Mouse (Mus musculus): ENCODE data around the gene Sesn3. TPM values are rescaled to one million over a fixed set of nuclear protein-coding genes. Genes with fewer than 3 reads are reported as not detected.
A peak's percentile ranks its signal among the peaks of the same experiment; 100 is the strongest.
"Not testable (repeated sequence)": the region's sequence is repeated elsewhere in the genome, so short reads cannot be mapped to it uniquely, and the experiment has no call there.

The Sesn3 gene
- 10 to 100 TPM; 88.7 to 97.8 TPM for total RNA-seq (2021)
- long read RNA-seq, experiment 1, full-length matches to known transcripts: 11 of 19 reads
- long read RNA-seq, experiment 1, partial matches to known transcripts: 1 of 19 reads
- long read RNA-seq, experiment 1, other reads (novel, unspliced or antisense): 7 of 19 reads
- long read RNA-seq, experiment 2, full-length matches to known transcripts: 4 of 13 reads
- long read RNA-seq, experiment 2, partial matches to known transcripts: 1 of 13 reads
- long read RNA-seq, experiment 2, other reads (novel, unspliced or antisense): 8 of 13 reads

- peak; percentile 64 to 91 for DNase-seq (ENCODE audit: low spot score in 2 of 2)
- intact Hi-C loops (cut with DNase I): loop anchor here (5.0 kb wide), 1 partner anchor 98 kb away; no protein-coding TSS in a partner anchor
These were observed at the start of gene Sesn3 for GRCm38 (mm10) chr9:14274986-14275720. Gene Sesn3, plus strand, starts transcription at chr9:14275067.

DNA sequence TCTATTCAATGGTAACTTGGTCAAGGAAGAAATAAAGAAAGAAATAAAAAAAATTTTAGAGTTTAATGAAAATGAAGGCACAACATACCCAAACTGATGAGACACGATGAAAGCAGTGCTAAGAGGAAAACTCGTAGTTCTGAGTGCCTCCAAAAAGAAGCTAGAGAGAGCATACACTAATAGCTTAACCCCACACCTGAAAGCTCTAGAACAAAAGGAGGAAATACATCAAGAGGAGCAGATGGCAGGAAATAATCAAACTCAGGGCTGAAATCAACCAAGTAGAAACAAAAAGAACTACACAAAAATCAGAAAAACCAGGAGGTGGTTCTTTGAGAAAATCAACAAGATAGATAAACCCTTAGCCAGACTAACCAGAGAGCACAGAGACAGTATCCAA, 47.8 kb upstream of the Sesn3 start:
- DNase-seq (ENCODE audit: low spot score in 2 of 2); intact Hi-C loops (cut with DNase I): not testable (repeated sequence)

- no peak for DNase-seq (ENCODE audit: low spot score in 2 of 2)
- intact Hi-C loops (cut with DNase I): no loop called here
These were observed 41.0 kb upstream of the Sesn3 start for GRCm38 (mm10) chr9:14233702-14234373.

GRCm38 (mm10) chr9:14235286-14235685, 39.6 kb upstream of the Sesn3 start:
- intact Hi-C loops (cut with DNase I): no loop called here
- DNase-seq (ENCODE audit: low spot score in 2 of 2): no peak

DNA sequence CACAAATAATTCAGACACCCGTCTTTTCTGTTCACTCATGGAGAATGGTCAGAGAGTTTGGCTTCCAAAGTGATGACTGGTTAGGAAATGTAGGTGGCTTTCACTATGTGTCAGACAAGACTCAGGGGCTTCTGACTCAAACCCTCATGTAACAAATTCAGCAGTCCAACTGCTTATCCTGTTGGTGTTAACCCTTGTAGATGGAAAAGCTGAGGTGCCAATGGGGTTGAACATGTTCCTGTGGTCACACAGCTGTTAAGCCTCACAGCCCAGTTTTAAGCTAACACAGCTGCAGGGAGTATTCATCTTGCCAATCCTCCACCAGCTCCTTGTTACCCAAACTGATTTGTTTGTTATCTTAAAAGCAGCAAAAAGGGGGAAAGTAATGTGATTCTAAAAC, 33.9 kb upstream of the Sesn3 start:
- DNase-seq (ENCODE audit: low spot score in 2 of 2); intact Hi-C loops (cut with DNase I): not testable (repeated sequence)

- intact Hi-C loops (cut with DNase I): no loop called here
- peak in 1 of 2 experiments; percentile 7 for DNase-seq (ENCODE audit: low spot score in 2 of 2)
These were observed 32.6 kb upstream of the Sesn3 start for GRCm38 (mm10) chr9:14242308-14242707.

DNA sequence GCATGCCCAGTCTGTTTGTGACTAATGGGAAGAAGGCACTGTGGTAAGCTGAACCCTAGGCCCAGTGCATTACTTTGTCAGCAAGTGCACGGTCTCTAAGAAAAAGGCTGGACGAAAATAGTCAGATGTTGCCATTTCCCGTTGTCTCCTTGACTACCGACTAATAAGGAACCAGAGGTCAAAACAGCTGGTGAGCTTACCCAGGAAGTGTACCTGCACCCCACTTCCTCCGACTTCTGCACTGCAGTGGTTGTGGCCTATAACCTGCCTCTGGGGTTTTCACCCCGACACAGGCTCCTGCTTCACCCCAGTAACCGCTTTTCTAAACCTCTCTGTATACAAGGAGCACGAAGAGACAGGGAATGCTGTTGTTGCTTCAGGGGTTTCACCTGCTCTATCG, 30.3 kb upstream of the Sesn3 start:
- intact Hi-C loops (cut with DNase I): no loop called here
- DNase-seq (ENCODE audit: low spot score in 2 of 2): no peak

GRCm38 (mm10) chr9:14245013-14245586, 29.8 kb upstream of the Sesn3 start:
- DNase-seq (ENCODE audit: low spot score in 2 of 2): peak in 1 of 2 experiments; percentile 6
- intact Hi-C loops (cut with DNase I): no loop called here

- intact Hi-C loops (cut with DNase I): no loop called here
- peak; percentile 15 to 71 for DNase-seq (ENCODE audit: low spot score in 2 of 2)
These were observed 28.7 kb upstream of the Sesn3 start for GRCm38 (mm10) chr9:14246016-14246799.

DNA sequence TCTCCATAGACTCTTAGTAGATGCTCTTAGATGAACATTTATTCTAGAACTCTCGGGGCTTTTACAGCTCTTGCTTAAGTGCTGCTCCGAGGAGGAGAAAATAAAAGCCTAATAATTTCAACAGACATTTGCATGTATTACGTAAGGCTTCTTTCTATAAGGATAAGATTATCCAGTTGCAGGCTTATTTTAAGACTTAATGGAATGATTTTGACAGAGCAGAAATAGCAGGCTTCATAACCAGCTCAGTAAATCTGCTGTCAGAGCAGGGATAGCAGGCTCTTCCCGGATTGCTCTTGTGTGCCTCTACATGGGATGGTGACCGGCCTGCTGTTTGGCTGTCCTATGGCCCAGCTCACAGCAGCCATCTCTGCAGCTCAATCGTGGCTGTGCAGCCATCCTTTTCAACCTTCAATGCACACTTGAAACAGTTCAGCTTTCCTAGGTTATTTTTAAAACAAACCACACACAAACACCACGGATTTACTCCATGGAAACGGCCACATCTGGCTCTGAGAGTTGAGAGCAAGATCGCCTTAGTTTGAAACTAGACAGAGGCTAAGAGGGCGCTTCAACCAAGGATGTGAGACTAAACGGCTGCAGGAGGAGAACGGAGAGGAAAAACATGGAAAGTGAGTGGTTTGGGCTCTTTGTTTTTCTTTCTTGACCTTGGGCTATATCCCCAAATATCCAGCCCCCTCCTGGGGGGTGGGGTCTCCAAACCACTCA, 27.2 kb upstream of the Sesn3 start:
- intact Hi-C loops (cut with DNase I): no loop called here
- DNase-seq (ENCODE audit: low spot score in 2 of 2): peak; percentile 15

GRCm38 (mm10) chr9:14248209-14248596, 26.7 kb upstream of the Sesn3 start:
- intact Hi-C loops (cut with DNase I): no loop called here
- no peak for DNase-seq (ENCODE audit: low spot score in 2 of 2)

GRCm38 (mm10) chr9:14261150-14261549, 13.7 kb upstream of the Sesn3 start:
- intact Hi-C loops (cut with DNase I): no loop called here
- DNase-seq (ENCODE audit: low spot score in 2 of 2): no peak

GRCm38 (mm10) chr9:14262568-14262972, 12.3 kb upstream of the Sesn3 start:
- intact Hi-C loops (cut with DNase I): no loop called here
- no peak for DNase-seq (ENCODE audit: low spot score in 2 of 2)

DNA sequence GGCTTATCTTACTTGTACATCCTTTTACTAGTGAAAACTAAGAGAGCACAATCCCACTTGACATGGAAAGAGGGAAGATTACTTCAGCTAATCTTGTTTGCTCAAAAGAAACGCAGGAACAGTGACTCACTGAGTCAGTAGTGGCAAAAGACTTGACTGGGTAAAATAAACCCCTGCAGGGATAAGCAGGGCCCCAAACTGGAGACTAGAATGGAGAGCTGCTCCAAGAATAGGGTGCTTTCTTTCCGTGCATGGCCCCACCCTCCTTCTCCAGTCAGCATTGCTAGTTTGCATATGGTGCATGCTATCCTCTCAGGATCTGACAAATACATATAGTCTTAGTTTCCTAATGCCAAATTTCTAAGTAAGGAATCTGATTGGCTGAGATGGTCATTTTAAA, 8.4 kb upstream of the Sesn3 start:
- DNase-seq (ENCODE audit: low spot score in 2 of 2): no peak
- intact Hi-C loops (cut with DNase I): no loop called here

GRCm38 (mm10) chr9:14268578-14268977, 6.3 kb upstream of the Sesn3 start:
- intact Hi-C loops (cut with DNase I): no loop called here
- no peak for DNase-seq (ENCODE audit: low spot score in 2 of 2)

DNA sequence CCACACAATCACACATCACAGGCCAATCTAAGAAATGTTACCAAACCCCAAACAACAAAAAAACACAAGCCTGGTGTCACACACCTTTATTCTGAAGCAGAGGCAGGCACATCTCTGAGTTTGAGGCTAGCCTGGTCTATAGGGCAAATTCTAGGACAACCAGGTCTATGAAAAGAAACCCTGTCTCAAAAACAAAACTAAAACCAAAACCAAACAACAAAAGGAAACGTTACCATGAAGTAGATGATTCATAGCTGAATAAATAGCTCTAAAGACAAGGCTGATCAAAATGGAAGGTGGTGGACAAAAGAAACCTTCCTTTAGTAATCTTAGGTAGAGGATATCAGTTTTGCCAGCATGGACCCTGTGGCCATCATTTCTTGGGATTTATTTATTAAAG, 1.9 kb upstream of the Sesn3 start:
- DNase-seq (ENCODE audit: low spot score in 2 of 2): no peak
- intact Hi-C loops (cut with DNase I): no loop called here

GRCm38 (mm10) chr9:14274586-14274985, 281 bp upstream of the Sesn3 start:
- intact Hi-C loops (cut with DNase I): no loop called here
- DNase-seq (ENCODE audit: low spot score in 2 of 2): no peak

DNA sequence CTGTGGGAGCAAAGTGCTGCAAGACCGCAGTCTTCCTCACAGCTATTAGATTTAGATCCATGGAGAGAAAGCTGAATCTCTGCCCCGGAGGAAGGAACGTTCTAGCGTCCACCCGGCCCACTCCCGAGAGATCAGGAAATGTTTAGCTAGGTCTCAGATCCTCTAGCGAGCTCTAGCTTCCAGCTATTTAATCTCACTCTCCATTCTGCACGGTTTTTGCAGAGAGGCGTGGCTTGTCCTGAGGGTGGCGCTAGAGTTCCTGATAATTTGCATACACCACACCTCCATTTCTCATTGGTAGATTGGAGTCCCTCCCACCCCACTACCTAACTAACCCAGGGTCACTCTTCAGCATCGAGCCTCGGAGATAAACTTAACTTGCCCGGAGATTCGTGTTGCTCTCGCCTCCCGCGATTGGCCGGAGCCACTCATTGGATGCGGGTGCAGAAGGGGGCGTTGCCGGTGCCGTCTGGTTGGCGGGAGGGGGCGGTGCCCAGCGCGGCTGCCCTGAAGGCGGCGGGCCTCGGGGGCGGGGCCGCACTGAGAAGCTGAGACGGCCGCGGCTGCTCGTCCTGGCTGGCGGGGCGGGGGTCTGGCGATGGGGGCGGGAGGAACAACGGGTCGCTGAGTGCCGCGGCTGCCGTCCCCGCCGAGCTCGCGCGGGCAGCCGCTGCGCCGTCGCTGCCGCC, 1.1 kb downstream of the Sesn3 start:
- intact Hi-C loops (cut with DNase I): loop anchor here (2.0 to 5.0 kb wide), 3 partner anchors 99 to 383 kb away; no protein-coding TSS in a partner anchor
- peak; percentile 98 to 100 for DNase-seq (ENCODE audit: low spot score in 2 of 2)

All from left cerebral cortex, postnatal 14 days (tissue).